Mouse (Mus musculus) CD8-positive naive resting alpha-beta T cell, adult 57 days (primary cell): Measurements from ENCODE around the gene Sh3gl3. TPM values are rescaled to one million over a fixed set of nuclear protein-coding genes. Genes with fewer than 3 reads are reported as not detected.

ENCODE experiments used
- total RNA-seq: library from RNA; stranded (reverse); gene quantifications from one replicate; pipeline ENCODE4 v1.2.4, GENCODE M21; 2023

Sh3gl3 gene
- not detected for total RNA-seq

DNA sequence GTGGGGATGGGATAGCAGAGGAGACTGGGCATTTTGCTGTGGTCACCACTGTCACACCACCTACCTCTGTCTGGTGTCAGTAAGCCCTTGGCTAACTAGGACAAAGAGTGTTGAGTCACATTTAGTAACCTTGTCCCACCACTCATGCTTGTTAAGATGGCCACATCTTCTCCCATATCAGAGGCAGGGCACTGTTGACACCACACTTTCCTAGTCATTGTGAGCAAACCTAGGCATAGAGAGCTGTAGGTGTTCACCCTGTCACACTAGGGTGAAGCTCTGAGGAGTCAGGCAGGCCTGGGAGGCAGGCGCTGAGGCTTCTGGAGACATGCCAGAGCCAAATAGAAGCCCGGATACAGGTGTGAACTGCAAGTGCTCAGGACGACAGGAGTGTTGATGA is at the start of gene Sh3gl3:
Gene Sh3gl3, plus strand, starts transcription at position 301 of the 400 bp plus-strand sequence.

DNA sequence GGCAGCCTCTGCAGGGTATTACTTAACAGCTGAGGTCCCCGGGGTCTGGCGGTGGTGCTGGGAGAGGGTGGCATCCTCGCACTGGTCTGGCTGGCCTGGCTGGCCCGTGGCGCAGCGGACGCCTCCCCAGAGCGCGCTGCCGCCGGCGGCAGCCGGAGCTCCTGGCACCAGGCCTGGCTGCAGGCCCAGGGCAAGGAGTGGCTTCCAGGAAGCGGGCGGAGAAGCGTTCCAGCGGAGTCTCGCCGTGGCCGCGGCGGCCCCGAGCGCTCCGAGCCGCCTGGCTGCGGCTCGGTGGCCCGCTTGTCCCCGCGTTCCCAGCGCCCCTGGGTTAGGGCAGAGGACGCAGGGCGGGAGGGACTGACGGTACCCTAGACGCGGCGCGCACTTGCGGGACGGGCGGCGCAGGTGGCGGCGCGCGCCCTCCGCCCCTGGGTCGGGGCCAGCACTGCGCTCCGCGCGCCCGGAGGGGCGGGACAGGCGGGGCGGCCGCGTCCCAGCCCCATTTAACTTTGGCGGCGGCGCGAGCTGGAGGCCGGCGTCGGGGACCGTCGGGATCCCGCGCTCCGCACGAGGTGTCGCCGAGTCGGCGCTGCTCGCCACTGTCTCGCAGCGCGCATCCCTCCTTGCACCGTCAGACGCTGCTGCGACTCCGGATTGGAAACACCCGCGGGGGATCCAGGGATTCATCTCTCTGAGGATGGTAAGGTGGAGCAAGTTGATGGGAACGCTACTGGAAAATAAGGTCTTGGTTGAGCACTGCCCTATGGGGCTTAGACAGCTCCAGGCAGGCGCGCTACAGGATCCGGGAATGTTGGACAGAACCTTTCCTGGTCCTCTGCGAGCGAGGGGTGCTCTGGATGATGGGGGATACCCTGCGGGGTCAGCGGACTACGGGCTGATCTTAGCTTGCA is 161.8 kb downstream of the Sh3gl3 start, which contains the start of gene Adamtsl3:
Gene Adamtsl3, plus strand, starts transcription at position 484 of the 911 bp plus-strand sequence.

Other genes starting within 250 kb of the Sh3gl3 start
- gene Hdgfl3, start 239.4 kb upstream of the Sh3gl3 start, total RNA-seq: 43.1 TPM
- gene Bnc1, start 181.5 kb upstream of the Sh3gl3 start, total RNA-seq: not detected
- gene Adamtsl3, start 161.9 kb downstream of the Sh3gl3 start, total RNA-seq: not detected